Mouse (Mus musculus) intestine, embryonic 16.5 days (tissue): Measurements from ENCODE around the gene Slc43a2. TPM values are rescaled to one million over a fixed set of nuclear protein-coding genes. Genes with fewer than 3 reads are reported as not detected.

Experiments
- ATAC-seq: fragments of 200-750 bp; cut with Nextera tagmentation; 2 replicates; pipeline ENCODE4 v1.8.0; 2017; ENCODE audit warnings: moderate TSS enrichment, moderate library complexity
- H3K27ac ChIP-seq: fragments of 300-500 bp; sonication (generic); 2 replicates; pipeline ENCODE4 v1.5.1; 2014; ENCODE audit warnings: mild to moderate bottlenecking, low read length
- H3K27me3 ChIP-seq: fragments of 300-500 bp; sonication (generic); replicated peaks from 2 replicates; pipeline ENCODE4 v1.6.1; 2014; ENCODE audit warnings: low read length, control low read depth, mixed read lengths; ENCODE audit not compliant: control insufficient read depth, insufficient read depth
- H3K36me3 ChIP-seq: fragments of 300-500 bp; sonication (generic); 2 replicates; pipeline ENCODE4 v1.6.1; 2014; ENCODE audit warnings: low read length, control low read depth; ENCODE audit not compliant: control insufficient read depth, insufficient read depth
- H3K4me1 ChIP-seq: fragments of 300-500 bp; sonication (generic); 2 replicates; pipeline ENCODE4 v1.6.1; 2014; ENCODE audit warnings: low read length, control low read depth, mixed read lengths; ENCODE audit not compliant: control insufficient read depth, insufficient read depth
- H3K4me2 ChIP-seq: fragments of 300-500 bp; sonication (generic); 2 replicates; pipeline ENCODE4 v1.6.1; 2014; ENCODE audit warnings: low read depth, low read length, control low read depth
- H3K4me3 ChIP-seq: fragments of 300-500 bp; sonication (generic); 2 replicates; pipeline ENCODE4 v1.5.1; 2014; ENCODE audit warnings: mild to moderate bottlenecking, low read length
- H3K9ac ChIP-seq: fragments of 300-500 bp; sonication (generic); 2 replicates; pipeline ENCODE4 v1.6.1; 2014; ENCODE audit warnings: low read depth, low read length
- H3K9me3 ChIP-seq: fragments of 300-500 bp; sonication (generic); 2 replicates; pipeline ENCODE4 v1.6.1; 2016; ENCODE audit warnings: low read length, control low read depth; ENCODE audit not compliant: control insufficient read depth
- WGBS: fragments of 180-500 bp; shearing (Covaris S2); extraction: QIAGEN DNeasy Blood & Tissue Kit; methylation state at CpG from one replicate; pipeline ENCODE4 v1.1.7; 2014; 5-methylcytosine and 5-hydroxymethylcytosine counted together
- polyA plus RNA-seq: library from polyadenylated mRNA; unstranded; fragments of >200 nt; fragmentation: Nextera tagmentation; extraction: Ambion mirVana; gene quantifications from 2 replicates; pipeline ENCODE4 v1.2.1, GENCODE M21; 2015

Slc43a2 gene
- polyA plus RNA-seq, 1 experiment from 2014 or later: 22.0 TPM

- Histone ChIP-seq H3K4me3 (no peak overlapping the region), H3K36me3 (no peaks in the 10 kb centered on the region), H3K27ac (peak overlapping the region; percentile 49; the same call in 1 of the 2 replicates), H3K9me3 (no peaks in the 10 kb centered on the region), H3K9ac (peak overlapping the region; percentile 15; the same call in 1 of the 2 replicates), H3K4me2 (no peak overlapping the region), H3K4me1 (peaks cover 43% of the 10 kb centered on the region), H3K27me3 (no peaks in the 10 kb centered on the region)
- ATAC-seq: 0 out of 2 replicates have a peak, but pooled peaks have one; percentile 12
- WGBS: 48% methylated on average over 9 of the region's 9 CpGs
Observed at GRCm38 (mm10) chr11:75567346-75568114, 36.0 kb downstream of the Slc43a2 start.

- peak overlapping the region; percentile 31 for H3K27ac ChIP-seq
- no peak overlapping the region for H3K4me2 ChIP-seq
- H3K4me1 ChIP-seq: peaks cover 49% of the 10 kb centered on the region
- H3K9me3 ChIP-seq: no peaks in the 10 kb centered on the region
- no peak for ATAC-seq
- no peaks in the 10 kb centered on the region for H3K27me3 ChIP-seq
- H3K9ac ChIP-seq: no peak overlapping the region
- WGBS: 80% methylated on average over 6 of the region's 6 CpGs
- H3K36me3 ChIP-seq: no peaks in the 10 kb centered on the region
- no peak overlapping the region for H3K4me3 ChIP-seq
Observed at GRCm38 (mm10) chr11:75568115-75568511, 36.6 kb downstream of the Slc43a2 start.

GRCm38 (mm10) chr11:75568962-75569361 lies 37.5 kb downstream of the Slc43a2 start:
- ATAC-seq: no peak
- no peak overlapping the region for H3K4me3 ChIP-seq
- no peak overlapping the region for H3K4me2 ChIP-seq
- peak overlapping the region; percentile 31 for H3K27ac ChIP-seq
- no peaks in the 10 kb centered on the region for H3K9me3 ChIP-seq
- WGBS: 63% methylated on average over 12 of the region's 12 CpGs
- no peaks in the 10 kb centered on the region for H3K36me3 ChIP-seq
- peaks cover 47% of the 10 kb centered on the region for H3K4me1 ChIP-seq
- no peaks in the 10 kb centered on the region for H3K27me3 ChIP-seq
- H3K9ac ChIP-seq: no peak overlapping the region

GRCm38 (mm10) chr11:75570375-75571125 lies 39.1 kb downstream of the Slc43a2 start:
- no peak for ATAC-seq
- peak overlapping the region; percentile 26; the same call in 1 of the 2 replicates for H3K27ac ChIP-seq
- H3K36me3 ChIP-seq: no peaks in the 10 kb centered on the region
- H3K9ac ChIP-seq: no peak overlapping the region
- WGBS: 88% methylated on average over 17 of the region's 17 CpGs
- no peak overlapping the region for H3K4me3 ChIP-seq
- no peaks in the 10 kb centered on the region for H3K27me3 ChIP-seq
- no peaks in the 10 kb centered on the region for H3K9me3 ChIP-seq
- H3K4me2 ChIP-seq: no peak overlapping the region
- peaks cover 45% of the 10 kb centered on the region for H3K4me1 ChIP-seq

GRCm38 (mm10) chr11:75571126-75571990 lies 39.9 kb downstream of the Slc43a2 start:
- no peak overlapping the region for H3K4me3 ChIP-seq
- H3K27me3 ChIP-seq: no peaks in the 10 kb centered on the region
- no peak for ATAC-seq
- peak overlapping the region; percentile 55; the same call in 1 of the 2 replicates for H3K9ac ChIP-seq
- no peaks in the 10 kb centered on the region for H3K36me3 ChIP-seq
- H3K4me2 ChIP-seq: no peak overlapping the region
- peak overlapping the region; percentile 26; the same call in 1 of the 2 replicates for H3K27ac ChIP-seq
- peaks cover 40% of the 10 kb centered on the region for H3K4me1 ChIP-seq
- 66% methylated on average over 13 of the region's 14 CpGs for WGBS
- H3K9me3 ChIP-seq: no peaks in the 10 kb centered on the region

GRCm38 (mm10) chr11:75572301-75572791 lies 40.9 kb downstream of the Slc43a2 start:
- no peak for ATAC-seq
- peak overlapping the region; percentile 55 for H3K9ac ChIP-seq
- H3K9me3 ChIP-seq: no peaks in the 10 kb centered on the region
- H3K27me3 ChIP-seq: no peaks in the 10 kb centered on the region
- peak overlapping the region; percentile 71 for H3K27ac ChIP-seq
- peak overlapping the region; percentile 32 for H3K4me2 ChIP-seq
- 22% methylated on average over 10 of the region's 10 CpGs for WGBS
- no peaks in the 10 kb centered on the region for H3K36me3 ChIP-seq
- peaks cover 36% of the 10 kb centered on the region for H3K4me1 ChIP-seq
- no peak overlapping the region for H3K4me3 ChIP-seq

GRCm38 (mm10) chr11:75572854-75573650 lies 41.6 kb downstream of the Slc43a2 start:
- peak overlapping the region; percentile 55 for H3K9ac ChIP-seq
- 4% methylated on average over 12 of the region's 12 CpGs for WGBS

GRCm38 (mm10) chr11:75574378-75575123 lies 43.1 kb downstream of the Slc43a2 start:
- H3K9me3 ChIP-seq: no peaks in the 10 kb centered on the region
- 81% methylated on average over 5 of the region's 5 CpGs for WGBS

More at GRCm38 (mm10) chr11:75572854-75573650, 41.6 kb downstream of the Slc43a2 start:
- Histone ChIP-seq H3K27me3 (no peaks in the 10 kb centered on the region), H3K4me2 (peak overlapping the region; percentile 32), H3K27ac (peak overlapping the region; percentile 71), H3K4me3 (no peak overlapping the region), H3K4me1 (peaks cover 32% of the 10 kb centered on the region), H3K36me3 (no peaks in the 10 kb centered on the region), H3K9me3 (no peaks in the 10 kb centered on the region)
- peak; percentile 73 for ATAC-seq

More at GRCm38 (mm10) chr11:75574378-75575123, 43.1 kb downstream of the Slc43a2 start:
- Histone ChIP-seq H3K27me3 (no peaks in the 10 kb centered on the region), H3K4me3 (no peak overlapping the region), H3K4me2 (no peak overlapping the region), H3K27ac (no peak overlapping the region), H3K9ac (no peak overlapping the region), H3K36me3 (no peaks in the 10 kb centered on the region), H3K4me1 (peaks cover 26% of the 10 kb centered on the region)
- no peak for ATAC-seq
